Mouse (Mus musculus): Measurements from ENCODE around the gene Dlgap4.

The Dlgap4 gene

DNA sequence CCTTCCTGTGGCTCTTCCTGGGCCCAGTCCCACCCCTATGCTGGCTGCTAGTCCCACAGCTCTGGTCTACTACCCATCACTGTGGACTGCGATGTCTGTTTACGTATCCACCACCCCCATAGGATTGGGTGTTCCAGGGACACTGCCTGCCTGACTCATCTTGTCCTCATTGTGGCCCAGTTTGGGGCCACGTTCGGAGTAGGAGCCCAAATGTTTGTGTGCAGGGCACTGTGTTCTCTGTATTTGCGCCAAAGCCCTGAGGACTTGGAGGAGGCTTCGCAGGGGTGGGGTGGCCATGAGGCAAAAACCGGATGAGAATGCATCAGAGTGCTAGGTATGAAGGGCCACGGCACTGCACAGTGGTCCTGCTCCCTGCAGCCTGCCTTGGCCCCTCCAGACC is 44.0 kb downstream of the Dlgap4 start:
- no peak for DNase-seq (ENCODE audit: low read depth in 2 of 2, low spot score in 2 of 2)

GRCm38 (mm10) chr2:156658221-156658620 is 44.7 kb downstream of the Dlgap4 start:
- DNase-seq (ENCODE audit: low read depth in 2 of 2, low spot score in 2 of 2): no peak

DNA sequence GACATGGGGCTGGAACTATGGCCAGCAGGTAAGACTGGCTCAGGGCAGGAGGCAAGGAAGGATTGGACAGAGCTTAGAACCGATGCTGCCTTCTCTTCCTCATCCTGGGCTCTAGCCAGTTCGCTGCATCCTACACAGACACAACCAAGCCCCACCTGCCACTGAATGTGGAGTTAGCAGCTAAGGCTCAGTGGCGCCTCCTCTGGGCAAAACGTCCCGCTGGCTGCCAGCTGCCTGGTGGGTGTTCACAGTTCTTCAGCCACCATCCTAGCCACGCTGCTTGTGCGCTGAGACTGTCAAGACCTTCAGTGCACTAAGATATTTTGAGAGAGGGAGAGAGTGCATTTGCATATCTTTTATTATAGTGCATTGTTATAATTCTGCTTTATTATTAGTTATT is 45.2 kb downstream of the Dlgap4 start:
- no peak for DNase-seq (ENCODE audit: low read depth in 2 of 2, low spot score in 2 of 2)

DNA sequence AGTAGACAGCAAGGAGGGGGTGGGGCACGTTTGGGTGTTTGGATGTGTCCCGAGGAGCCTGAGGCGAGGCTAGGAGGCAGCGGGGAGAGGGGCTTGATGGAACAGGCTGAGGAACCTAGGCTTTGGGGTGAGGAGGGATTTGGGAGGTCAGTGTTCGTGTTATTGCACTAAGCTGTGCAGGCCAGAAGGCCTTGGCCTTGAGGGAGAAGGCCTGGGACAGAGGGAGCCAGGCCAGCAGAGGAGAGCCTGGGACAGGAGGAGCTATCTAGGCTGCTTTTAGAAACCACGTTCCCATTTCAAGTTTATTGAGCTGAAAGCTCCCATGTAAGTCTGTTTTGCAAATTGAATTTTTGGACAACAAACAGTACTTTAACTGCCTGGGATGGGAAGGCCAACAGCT is 46.5 kb downstream of the Dlgap4 start:
- DNase-seq (ENCODE audit: low read depth in 2 of 2, low spot score in 2 of 2): no peak

DNA sequence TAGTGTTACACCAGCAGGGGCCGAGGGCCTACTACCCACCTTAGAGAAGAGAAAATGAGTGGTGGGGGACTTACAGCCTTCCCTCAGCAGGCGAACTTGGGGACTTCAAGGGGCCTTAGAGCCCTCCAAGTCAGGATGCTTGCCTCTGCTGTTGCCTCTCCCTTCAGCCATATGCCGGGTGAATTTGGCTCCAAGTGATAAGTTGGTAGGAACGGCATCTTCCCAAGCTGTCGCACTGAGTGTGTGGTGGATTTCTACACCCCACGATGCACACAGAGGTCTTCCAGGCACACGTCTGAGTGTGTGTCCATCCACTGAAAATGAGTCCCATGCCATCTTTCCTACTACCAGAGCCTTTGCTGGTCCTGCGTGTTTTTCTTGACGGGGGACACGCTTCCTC is 49.7 kb downstream of the Dlgap4 start:
- DNase-seq (ENCODE audit: low read depth in 2 of 2, low spot score in 2 of 2): no peak

GRCm38 (mm10) chr2:156664407-156664806 is 50.9 kb downstream of the Dlgap4 start:
- DNase-seq (ENCODE audit: low read depth in 2 of 2, low spot score in 2 of 2): no peak

GRCm38 (mm10) chr2:156664993-156665518 is 51.6 kb downstream of the Dlgap4 start:
- DNase-seq (ENCODE audit: low read depth in 2 of 2, low spot score in 2 of 2): no peak

GRCm38 (mm10) chr2:156665620-156666196 is 52.2 kb downstream of the Dlgap4 start:
- no peak for DNase-seq (ENCODE audit: low read depth in 2 of 2, low spot score in 2 of 2)

DNA sequence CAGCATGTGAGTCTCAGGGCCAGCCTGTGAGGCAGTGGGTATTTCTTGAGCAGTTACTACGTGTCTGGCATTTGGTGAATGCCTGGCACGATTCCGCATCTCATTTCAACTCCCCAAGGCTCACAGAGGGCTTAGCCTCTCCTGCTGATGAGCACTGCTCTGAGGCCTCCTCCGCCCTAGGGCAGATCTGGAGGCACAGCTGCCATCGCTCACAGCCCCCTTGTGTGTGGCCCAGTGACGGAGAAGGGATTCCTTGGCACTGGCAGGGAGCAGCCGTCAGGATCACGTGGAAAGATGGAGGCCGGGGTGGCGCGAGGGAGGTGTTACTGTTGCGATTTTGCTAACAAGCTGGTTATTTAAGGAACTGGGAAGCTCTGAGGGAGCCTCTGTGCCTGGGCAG is 52.7 kb downstream of the Dlgap4 start:
- no peak for DNase-seq (ENCODE audit: low read depth in 2 of 2, low spot score in 2 of 2)

DNA sequence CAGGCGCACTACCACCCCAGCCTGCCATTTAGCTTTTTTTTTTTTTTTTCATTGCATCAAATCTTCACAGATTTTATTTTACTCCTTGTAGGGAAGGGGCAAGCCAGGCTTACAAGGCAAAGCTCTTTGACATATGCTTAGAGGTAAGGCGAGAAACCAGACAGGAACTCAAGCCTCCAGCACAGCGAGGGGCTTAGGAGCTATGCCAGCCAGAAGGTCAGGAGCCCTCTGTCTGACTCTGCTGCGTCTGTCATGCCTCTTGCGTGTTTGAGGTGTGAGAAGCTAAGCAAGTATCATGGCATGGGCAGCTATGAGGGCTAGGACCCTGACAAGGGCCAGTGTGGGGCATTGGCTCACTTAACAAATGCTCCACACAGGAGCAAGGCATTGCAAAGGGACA is 53.8 kb downstream of the Dlgap4 start:
- DNase-seq (ENCODE audit: low read depth in 2 of 2, low spot score in 2 of 2): no peak

DNA sequence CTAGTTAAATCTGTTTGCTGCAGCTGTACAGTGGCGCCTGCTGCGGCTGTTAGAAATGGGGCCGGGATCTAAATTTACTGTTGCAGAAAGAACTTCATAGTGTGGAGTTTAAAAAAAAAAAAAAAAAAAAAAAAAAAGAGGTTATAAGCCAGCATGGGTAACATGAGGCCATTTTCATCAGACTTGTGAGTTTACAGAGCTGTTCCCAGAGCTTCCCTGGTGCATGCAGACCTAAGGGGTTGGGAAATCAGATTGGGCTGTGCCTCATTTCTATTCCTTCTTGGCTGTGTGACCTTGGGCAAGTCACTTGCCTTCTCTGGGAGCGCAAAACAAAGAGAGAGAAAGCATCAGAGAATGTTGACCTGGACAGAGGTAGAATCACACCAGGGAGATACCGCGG is 55.1 kb downstream of the Dlgap4 start:
- DNase-seq (ENCODE audit: low read depth in 2 of 2, low spot score in 2 of 2): no peak

GRCm38 (mm10) chr2:156673307-156673706 is 59.8 kb downstream of the Dlgap4 start:
- no peak for DNase-seq (ENCODE audit: low read depth in 2 of 2, low spot score in 2 of 2)

- DNase-seq (ENCODE audit: low read depth in 2 of 2, low spot score in 2 of 2): no peak
Measured at GRCm38 (mm10) chr2:156673881-156674669, 60.6 kb downstream of the Dlgap4 start.

- no peak for DNase-seq (ENCODE audit: low read depth in 2 of 2, low spot score in 2 of 2)
Measured at GRCm38 (mm10) chr2:156676885-156677284, 63.4 kb downstream of the Dlgap4 start.

DNA sequence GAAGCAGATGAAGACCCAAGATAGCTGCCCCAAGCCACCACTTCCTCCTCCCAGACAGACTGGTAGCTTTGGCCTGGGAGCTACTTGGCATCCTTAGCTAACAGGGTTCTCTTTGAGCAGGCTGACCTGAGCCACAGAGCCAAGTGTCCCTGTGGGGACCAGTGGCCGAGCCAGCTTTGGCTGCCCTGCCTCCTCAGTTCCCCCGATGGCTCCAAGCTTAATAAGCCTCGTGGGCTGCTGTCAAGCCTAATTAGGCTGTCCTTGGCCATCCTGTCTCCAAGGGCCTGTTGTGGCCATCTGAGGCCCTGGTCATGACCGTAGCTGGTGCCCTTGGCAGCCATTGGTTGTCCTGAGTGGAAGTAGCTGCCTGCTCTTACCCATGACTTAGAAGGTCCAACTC is 64.6 kb downstream of the Dlgap4 start:
- DNase-seq (ENCODE audit: low read depth in 2 of 2, low spot score in 2 of 2): no peak

GRCm38 (mm10) chr2:156682965-156683364 is 69.5 kb downstream of the Dlgap4 start:
- no peak for DNase-seq (ENCODE audit: low read depth in 2 of 2, low spot score in 2 of 2)

- no peak for DNase-seq (ENCODE audit: low read depth in 2 of 2, low spot score in 2 of 2)
Measured at GRCm38 (mm10) chr2:156685999-156686398, 72.5 kb downstream of the Dlgap4 start.

DNA sequence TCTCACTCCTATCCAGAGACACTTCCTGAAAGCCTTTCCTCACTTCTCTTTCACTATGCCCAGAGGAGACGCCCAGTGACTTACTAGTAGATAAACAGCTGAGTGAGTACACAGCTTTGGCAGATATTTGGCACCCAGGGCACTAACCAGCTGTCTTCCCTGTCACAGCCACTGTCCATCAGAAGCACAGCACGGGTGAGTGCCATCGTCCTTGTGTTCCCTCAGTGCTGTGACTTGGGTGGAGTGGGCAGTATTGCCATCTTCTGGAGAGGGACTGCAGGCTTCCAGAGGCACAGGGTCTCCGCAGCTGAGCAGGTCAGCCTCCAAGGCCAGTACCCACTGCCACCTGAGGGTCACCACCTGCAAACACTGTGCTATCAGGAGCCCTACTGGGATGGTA is 73.2 kb downstream of the Dlgap4 start:
- no peak for DNase-seq (ENCODE audit: low read depth in 2 of 2, low spot score in 2 of 2)

DNA sequence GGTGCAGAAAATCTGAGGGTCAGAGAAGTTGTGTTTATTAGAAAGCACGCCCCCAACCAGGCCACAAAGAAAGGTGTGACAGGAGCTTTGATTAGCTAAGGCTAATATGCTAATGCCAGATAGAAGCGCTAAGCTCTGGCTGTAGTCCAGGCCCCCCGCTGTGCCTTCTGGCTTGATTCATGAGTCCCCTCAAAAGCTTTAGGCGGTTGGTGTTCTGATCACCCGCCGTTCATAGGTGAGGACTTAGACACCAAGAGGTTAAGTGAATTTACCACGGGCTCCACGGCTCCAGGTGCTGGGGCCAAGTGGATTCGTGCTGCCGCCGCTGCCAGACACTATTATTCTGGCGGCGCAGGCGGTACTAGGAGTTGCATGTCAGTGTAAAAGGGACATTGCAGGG is 75.1 kb downstream of the Dlgap4 start:
- no peak for DNase-seq (ENCODE audit: low read depth in 2 of 2, low spot score in 2 of 2)

GRCm38 (mm10) chr2:156690833-156691232 is 77.3 kb downstream of the Dlgap4 start:
- no peak for DNase-seq (ENCODE audit: low read depth in 2 of 2, low spot score in 2 of 2)

DNA sequence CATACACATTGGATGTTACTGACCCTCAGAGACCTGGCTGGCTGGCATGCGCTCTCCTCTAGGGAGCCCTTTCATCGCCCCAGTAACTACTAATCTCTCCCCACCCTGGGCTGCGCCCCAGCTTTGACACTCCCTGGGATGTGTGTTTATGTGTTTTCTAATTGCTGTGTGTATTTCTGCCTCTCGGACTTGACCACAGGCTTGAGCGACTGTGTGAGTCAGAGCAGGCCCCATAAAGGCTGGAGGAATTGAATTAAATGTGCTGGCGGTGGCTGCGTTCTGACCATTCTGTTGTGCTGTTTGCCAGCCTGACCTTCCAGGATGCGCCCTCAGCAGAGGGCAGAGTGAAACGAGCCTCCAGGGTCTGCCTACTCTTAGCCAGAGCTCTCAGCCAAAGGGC is 78.2 kb downstream of the Dlgap4 start:
- no peak for DNase-seq (ENCODE audit: low read depth in 2 of 2, low spot score in 2 of 2)

DNA sequence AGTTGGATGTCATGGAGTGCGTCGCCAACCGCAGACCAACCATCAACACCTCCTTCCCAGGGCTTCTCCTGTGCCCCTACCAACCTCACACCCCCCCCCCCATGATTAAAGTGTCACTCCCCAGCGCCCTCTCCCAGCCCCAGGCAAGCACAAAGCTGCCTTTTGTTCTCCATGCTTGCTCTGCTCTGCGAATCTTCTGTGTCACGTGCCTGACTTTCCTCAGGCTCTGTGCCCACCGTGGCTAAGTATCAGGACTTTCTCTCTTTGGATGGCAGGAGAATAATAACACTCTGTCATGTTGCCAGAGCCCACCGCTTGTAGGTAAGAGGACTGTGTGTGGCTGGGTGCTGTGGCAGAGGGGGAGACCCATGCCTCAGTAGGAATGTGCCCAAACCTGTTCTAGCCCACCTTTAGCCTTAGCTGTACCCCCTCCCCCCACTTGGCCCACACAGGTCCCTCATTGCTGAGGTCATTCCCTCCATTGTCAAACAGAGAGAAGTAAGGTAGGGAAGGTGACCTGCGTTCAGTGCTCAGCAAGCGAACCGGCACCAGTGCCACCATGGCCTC is 79.8 kb downstream of the Dlgap4 start:
- no peak for DNase-seq (ENCODE audit: low read depth in 2 of 2, low spot score in 2 of 2)
